Mouse (Mus musculus) liver (tissue): ENCODE measurements at regions not wholly inside any gene's neighbourhood (a gene's known extent, or its start where the extent isn't known, plus 50 kb on each side); places are given as distances from the start of the nearest gene placed in this dataset.

Experiments
- DNase-seq: peaks from one replicate; pipeline ENCODE4 v3.0.0-alpha.2; 2020; ENCODE audit warnings: mixed read lengths

DNA sequence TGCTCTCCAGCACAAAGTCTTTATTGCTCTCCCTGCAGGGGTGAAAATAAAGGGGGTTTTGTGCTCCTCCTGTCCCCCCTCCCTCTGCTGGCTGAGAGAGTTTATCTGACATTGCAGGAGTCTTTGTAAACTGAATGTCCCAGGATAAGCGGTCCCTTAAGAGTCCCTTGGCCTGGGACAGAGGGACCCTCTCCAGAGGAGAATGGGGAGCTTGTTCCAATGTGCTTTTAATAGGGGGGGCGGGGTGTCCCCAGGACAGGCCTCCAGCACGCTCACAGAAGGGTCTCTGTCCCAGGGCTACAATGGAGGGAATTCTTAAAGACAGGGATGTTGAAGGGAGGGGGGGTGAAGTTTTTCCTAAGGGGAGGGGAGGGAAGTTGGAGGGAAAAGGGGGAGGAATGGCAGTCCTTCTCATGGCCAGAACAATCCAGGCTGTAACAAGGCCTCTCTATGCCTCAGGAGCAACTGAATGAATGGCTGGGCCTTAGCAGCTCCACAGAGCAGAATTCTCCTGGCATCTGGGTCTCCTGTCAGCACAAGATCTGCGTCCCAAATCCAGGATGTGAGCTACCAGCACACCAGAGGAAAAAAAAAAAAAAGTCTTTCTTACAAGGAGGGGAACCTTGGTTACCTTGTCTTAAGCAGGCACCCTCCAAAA is 406.4 kb downstream of the Sox9 start:
- no peak for DNase-seq

DNA sequence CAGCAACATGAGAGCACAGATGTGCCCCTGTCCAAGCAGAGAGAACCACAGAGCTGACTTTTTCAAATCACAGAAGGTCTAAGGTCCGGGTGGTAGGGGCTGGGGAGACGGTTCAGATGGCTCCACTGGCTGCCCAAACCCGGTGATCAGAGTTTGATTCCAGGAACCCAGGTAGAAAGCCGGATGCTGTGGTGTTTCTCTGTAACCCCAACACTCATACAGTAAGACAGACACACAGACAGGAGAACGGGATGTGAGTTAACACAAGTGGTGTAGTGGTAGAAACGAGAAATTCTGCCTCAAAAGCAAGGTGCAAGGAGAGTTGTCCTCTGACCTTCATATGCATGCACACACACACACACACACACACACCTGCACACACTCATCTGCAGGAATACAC is 408.0 kb downstream of the Sox9 start:
- no peak for DNase-seq

DNA sequence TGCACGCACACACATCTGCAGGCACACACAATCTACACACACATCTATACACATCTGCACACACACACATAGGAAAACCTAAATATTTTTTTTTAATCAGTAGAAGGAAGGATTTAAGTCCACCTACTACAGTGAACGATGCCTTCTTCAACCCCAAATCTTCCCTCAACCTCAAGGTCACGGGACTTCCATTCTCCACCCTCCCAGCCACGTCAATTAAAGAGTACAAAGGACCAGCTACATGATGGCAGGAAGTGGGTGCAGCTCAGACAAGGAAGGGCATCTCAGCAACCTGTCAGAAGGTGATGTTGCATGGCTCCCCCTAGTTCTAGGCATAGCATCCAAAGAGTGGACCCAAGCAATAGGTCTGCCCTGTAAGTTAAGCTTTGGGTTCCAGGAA is 408.5 kb downstream of the Sox9 start:
- no peak for DNase-seq

- DNase-seq, result no peak
Observed at GRCm38 (mm10) chr11:113191006-113191405, 409.0 kb downstream of the Sox9 start.

GRCm38 (mm10) chr11:113192086-113192856 is 410.2 kb downstream of the Sox9 start:
- no peak for DNase-seq

GRCm38 (mm10) chr11:113194144-113194827 is 412.3 kb downstream of the Sox9 start:
- DNase-seq, result no peak
